Mouse (Mus musculus): ENCODE results near the gene Tasp1. TPM values are rescaled to one million over a fixed set of nuclear protein-coding genes. Genes with fewer than 3 reads are reported as not detected.

Gene Tasp1
- polyA plus RNA-seq, 1 experiment from 2014 or later = 20.6 TPM

- no peaks in the 10 kb centered on the region for H3K27me3 ChIP-seq (replicated peaks)
- H3K4me3 ChIP-seq (replicated peaks) = no peak overlapping the region
- H3K4me2 ChIP-seq (replicated peaks) = no peak overlapping the region
- no peaks in the 10 kb centered on the region for H3K9me3 ChIP-seq
- H3K9ac ChIP-seq = no peak overlapping the region
- no peak overlapping the region for H3K27ac ChIP-seq
- no peaks in the 10 kb centered on the region for H3K4me1 ChIP-seq (replicated peaks)
- WGBS = 59% methylated on average over 4 of the region's 4 CpGs
- no peak for ATAC-seq
- H3K36me3 ChIP-seq = no peaks in the 10 kb centered on the region
These were observed 277.9 kb downstream of the Tasp1 start for GRCm38 (mm10) chr2:139788658-139789057.

GRCm38 (mm10) chr2:139784946-139785345 is 281.7 kb downstream of the Tasp1 start:
- H3K27me3 ChIP-seq (replicated peaks) = no peaks in the 10 kb centered on the region
- no peak for ATAC-seq
- no peak overlapping the region for H3K4me3 ChIP-seq (replicated peaks)
- 60% methylated on average over 2 of the region's 2 CpGs for WGBS
- no peak overlapping the region for H3K27ac ChIP-seq
- no peaks in the 10 kb centered on the region for H3K4me1 ChIP-seq (replicated peaks)
- no peak overlapping the region for H3K4me2 ChIP-seq (replicated peaks)
- no peaks in the 10 kb centered on the region for H3K36me3 ChIP-seq
- H3K9me3 ChIP-seq = no peaks in the 10 kb centered on the region
- H3K9ac ChIP-seq = no peak overlapping the region

DNA sequence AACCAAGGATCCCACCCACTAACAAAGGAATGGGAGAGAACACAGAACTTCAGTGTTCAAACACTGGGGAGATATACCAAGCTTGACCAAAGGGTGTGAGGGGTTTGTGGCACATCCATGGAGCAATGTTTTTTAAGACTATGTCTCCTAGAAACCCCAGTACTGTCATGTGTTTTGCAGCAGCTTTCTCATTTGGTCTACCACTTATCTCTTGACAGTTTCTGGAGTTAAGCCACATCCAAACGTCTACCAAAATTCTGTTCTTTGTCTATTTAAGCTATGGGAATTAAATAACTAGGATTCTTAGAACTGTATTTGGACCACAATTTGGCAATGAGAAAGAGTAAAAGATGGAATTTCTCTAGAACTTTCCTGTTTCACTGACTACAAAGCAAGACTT is 282.1 kb downstream of the Tasp1 start:
- 61% methylated on average over 1 of the region's 1 CpGs for WGBS
- H3K36me3 ChIP-seq = no peaks in the 10 kb centered on the region

More for the DNA sequence above, 282.1 kb downstream of the Tasp1 start:
- Histone ChIP-seq H3K9me3 (no peaks in the 10 kb centered on the region), H3K4me1 (replicated peaks) (no peaks in the 10 kb centered on the region), H3K4me3 (replicated peaks) (no peak overlapping the region), H3K27ac (no peak overlapping the region), H3K9ac (no peak overlapping the region), H3K27me3 (replicated peaks) (no peaks in the 10 kb centered on the region), H3K4me2 (replicated peaks) (no peak overlapping the region)
- ATAC-seq = no peak

Other genes starting within 250 kb of the Tasp1 start
- not detected in 2 replicates for gene Gm17374, start 85.2 kb upstream of the Tasp1 start, polyA plus RNA-seq (2015; fragmentation: Nextera tagmentation; extraction: Ambion mirVana)
- 23.0 and 26.7 TPM in 2 replicates for gene Esf1, start 103.8 kb upstream of the Tasp1 start, polyA plus RNA-seq (2015; fragmentation: Nextera tagmentation; extraction: Ambion mirVana)
- 26.5 and 27.6 TPM in 2 replicates for gene Ndufaf5, start 103.8 kb upstream of the Tasp1 start, polyA plus RNA-seq (2015; fragmentation: Nextera tagmentation; extraction: Ambion mirVana)